In genomic region chr13:42053656-42054055, GRCm38 (mm10) we compare ENCODE assay signal across 8 mouse cellular contexts. TPM values are rescaled to one million over a fixed set of nuclear protein-coding genes. Genes with fewer than 3 reads are reported as not detected.
DNase-seq lines count a peak whose midpoint lies in the region; ATAC-seq lines count a peak whose summit lies in the region.

No protein-coding gene starts in this region.

- H3K9ac ChIP-seq in heart, embryonic 14.5 days (ENCODE audit: low read length): peak overlapping the region; percentile 96
- peak overlapping the region; percentile 97 for H3K9ac ChIP-seq in hindbrain, embryonic 13.5 days
- peak overlapping the region; percentile 91 for H3K9ac ChIP-seq in midbrain, embryonic 13.5 days (replicated peaks)

- H3K36me3 ChIP-seq in heart, embryonic 14.5 days (ENCODE audit: control insufficient read depth, insufficient read depth, low read length): peaks cover 31% of the 10 kb centered on the region
- H3K36me3 ChIP-seq in hindbrain, embryonic 13.5 days: peaks cover 18% of the 10 kb centered on the region
- H3K36me3 ChIP-seq in midbrain, embryonic 13.5 days: peaks cover 16% of the 10 kb centered on the region

- H3K27me3 ChIP-seq in heart, embryonic 14.5 days (ENCODE audit: control insufficient read depth, insufficient read depth, low read length): no peaks in the 10 kb centered on the region
- no peaks in the 10 kb centered on the region for H3K27me3 ChIP-seq in hindbrain, embryonic 13.5 days
- no peaks in the 10 kb centered on the region for H3K27me3 ChIP-seq in midbrain, embryonic 13.5 days

- peak overlapping the region in 1 of 2 experiments; percentile 80; a peak in 2 of 4 replicates for H3K4me3 ChIP-seq in heart, embryonic 14.5 days (ENCODE audit: control insufficient read depth in 1 of 2, insufficient read depth in 1 of 2, low read depth in 1 of 2, low read length in 2 of 2)
- H3K4me3 ChIP-seq in hindbrain, embryonic 13.5 days: peak overlapping the region; percentile 89
- peak overlapping the region; percentile 81 for H3K4me3 ChIP-seq in midbrain, embryonic 13.5 days (replicated peaks)

- DNase-seq in heart, adult 8-10 months (ENCODE audit: low spot score): no peak
- DNase-seq in R1 (ENCODE audit: low read depth, low spot score): peak; percentile 62
- no peak for DNase-seq in left cerebral cortex, postnatal 14 days (ENCODE audit: low spot score in 2 of 2)
- no peak for DNase-seq in kidney, adult 18-20 months
- DNase-seq in cerebellum, postnatal 4 days (ENCODE audit: low spot score in 2 of 2): no peak

- H3K27ac ChIP-seq in heart, embryonic 14.5 days (replicated peaks in 1 of 2; ENCODE audit: control insufficient read depth in 1 of 2, insufficient read depth in 1 of 2, low read depth in 2 of 2, low read length in 2 of 2): no peak overlapping the region
- peak overlapping the region; percentile 98; the same call in 1 of the 2 replicates for H3K27ac ChIP-seq in hindbrain, embryonic 13.5 days
- H3K27ac ChIP-seq in midbrain, embryonic 13.5 days: no peak overlapping the region

- peaks cover 0 to 14% of the 10 kb centered on the region in 2 experiments; a peak in 2 of 4 replicates for H3K4me1 ChIP-seq in heart, embryonic 14.5 days (ENCODE audit: control insufficient read depth in 2 of 2, insufficient read depth in 2 of 2, low read length in 2 of 2)
- H3K4me1 ChIP-seq in hindbrain, embryonic 13.5 days (replicated peaks): peaks cover 36% of the 10 kb centered on the region
- H3K4me1 ChIP-seq in midbrain, embryonic 13.5 days (replicated peaks): peaks cover 43% of the 10 kb centered on the region

- no peak for ATAC-seq in heart, embryonic 14.5 days (ENCODE audit: insufficient number of reproducible peaks, insufficient read depth, low FRiP score, low read depth)
- ATAC-seq in hindbrain, embryonic 13.5 days (ENCODE audit: low FRiP score): no peak
- no peak for ATAC-seq in midbrain, embryonic 13.5 days

- no peaks in the 10 kb centered on the region for H3K9me3 ChIP-seq in heart, embryonic 14.5 days (ENCODE audit: control insufficient read depth, low read length)
- H3K9me3 ChIP-seq in hindbrain, embryonic 13.5 days: no peaks in the 10 kb centered on the region
- H3K9me3 ChIP-seq in midbrain, embryonic 13.5 days: no peaks in the 10 kb centered on the region

- 33% methylated on average over 2 of the region's 2 CpGs for WGBS in heart, embryonic 14.5 days
- WGBS in hindbrain, embryonic 13.5 days: 38% methylated on average over 2 of the region's 2 CpGs
- WGBS in midbrain, embryonic 13.5 days: 27% methylated on average over 2 of the region's 2 CpGs

- peak overlapping the region; percentile 71 for H3K4me2 ChIP-seq in heart, embryonic 14.5 days (ENCODE audit: low read length)
- H3K4me2 ChIP-seq in hindbrain, embryonic 13.5 days: peak overlapping the region; percentile 89
- peak overlapping the region; percentile 59 for H3K4me2 ChIP-seq in midbrain, embryonic 13.5 days (replicated peaks)

- intact Hi-C loops in left cerebral cortex, postnatal 14 days (cut with DNase I): loop anchor here (2.0 to 10.0 kb wide), 6 partner anchors 49 to 409 kb away; no protein-coding TSS in a partner anchor

RNA-seq across cellular contexts. Expression of gene Hivep1, which starts 1.8 kb away (rescaled TPM):
- polyA plus RNA-seq in heart, embryonic 14.5 days (2014; fragmentation: Nextera tagmentation; extraction: Ambion mirVana): 7.9 and 10.6 TPM in 2 replicates
- 10 to 100 TPM; 21.0 to 26.3 (median 25.3) TPM for total RNA-seq in heart, adult 8-10 months (2022)
- polyA plus RNA-seq in hindbrain, embryonic 13.5 days (2015; fragmentation: Nextera tagmentation; extraction: Ambion mirVana): 19.2 and 21.1 TPM in 2 replicates
- polyA plus RNA-seq in midbrain, embryonic 13.5 days (2015; fragmentation: Nextera tagmentation; extraction: Ambion mirVana): 18.7 and 20.5 TPM in 2 replicates
- total RNA-seq in left cerebral cortex, postnatal 14 days (2021): 10 to 100 TPM; 53.9 TPM
